Mouse (Mus musculus): ENCODE results near the gene Smpd4. TPM values are rescaled to one million over a fixed set of nuclear protein-coding genes. Genes with fewer than 3 reads are reported as not detected.

Gene Smpd4
- 22.7 and 23.7 TPM in 2 replicates for polyA plus RNA-seq (2014; fragmentation: Nextera tagmentation; extraction: Ambion mirVana)

DNA sequence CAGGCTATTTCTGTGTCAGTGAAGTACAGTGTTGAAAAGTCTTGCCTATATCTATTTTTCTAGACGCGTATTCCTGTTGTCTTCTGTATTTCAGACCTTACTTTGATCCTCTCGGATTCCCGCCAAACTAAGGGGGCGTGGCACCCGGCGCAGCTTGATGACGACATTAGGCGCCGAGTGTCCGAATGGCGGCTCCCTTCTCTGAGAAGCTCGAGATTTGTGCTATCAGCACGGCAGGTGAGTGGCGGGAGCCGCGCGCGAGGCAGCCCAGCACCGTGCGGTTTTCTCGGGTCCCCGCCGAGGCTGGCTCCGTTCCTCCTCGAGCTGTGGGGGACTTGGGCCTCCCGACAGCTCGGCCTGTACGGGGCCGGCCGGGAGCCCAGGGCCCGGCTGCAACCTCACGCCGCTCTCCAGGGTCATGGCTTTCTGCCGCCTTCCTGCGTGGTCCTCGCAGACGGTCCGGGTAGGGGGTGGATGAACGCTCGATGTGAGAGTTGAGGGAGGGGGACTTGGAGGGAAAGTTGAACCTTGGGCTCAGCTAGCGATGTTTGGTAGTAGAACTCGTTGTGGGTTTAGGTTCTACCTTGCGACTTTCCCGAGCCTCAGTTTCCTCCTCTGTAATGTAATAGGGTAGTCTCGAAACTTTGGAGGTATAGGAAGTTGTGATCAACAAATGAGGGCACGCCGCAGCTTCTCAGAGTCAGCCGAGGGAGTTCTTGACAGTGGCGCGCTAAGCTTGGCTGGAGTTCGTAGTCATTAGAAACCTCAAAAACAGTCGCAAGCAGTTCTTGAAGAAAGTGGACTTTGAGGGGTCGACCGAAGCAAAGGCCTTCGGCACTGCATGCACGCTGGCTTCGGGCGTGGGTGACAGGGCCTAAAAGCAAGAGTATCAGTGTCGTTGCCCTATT lies at the start of gene Smpd4:
Smpd4 (plus strand) TSS at position 157 of the 908 bp plus-strand sequence.
- ATAC-seq (ENCODE audit: insufficient number of reproducible peaks, insufficient read depth, low FRiP score, low read depth): peak; percentile 37; the same call in 1 of the 2 replicates
- no peak within 1 kb of the TSS for H3K27ac ChIP-seq (replicated peaks in 1 of 2; ENCODE audit: control insufficient read depth in 1 of 2, insufficient read depth in 1 of 2, low read depth in 2 of 2, low read length in 2 of 2)
- no peaks in the 10 kb centered on the region for H3K9me3 ChIP-seq (ENCODE audit: control insufficient read depth, low read length)
- H3K4me2 ChIP-seq (ENCODE audit: low read length): peak within 1 kb of the TSS; percentile 86
- H3K36me3 ChIP-seq (ENCODE audit: control insufficient read depth, insufficient read depth, low read length): peaks cover 32% of the 10 kb centered on the region
- peaks cover 2 to 8% of the 10 kb centered on the region in 2 experiments; a peak in 3 of 4 replicates for H3K4me1 ChIP-seq (ENCODE audit: control insufficient read depth in 2 of 2, insufficient read depth in 2 of 2, low read length in 2 of 2)
- no peaks in the 10 kb centered on the region for H3K27me3 ChIP-seq (ENCODE audit: control insufficient read depth, insufficient read depth, low read length)
- H3K9ac ChIP-seq (ENCODE audit: low read length): peak within 1 kb of the TSS; percentile 91
- 3% methylated on average over 60 of the region's 60 CpGs for WGBS
- H3K4me3 ChIP-seq (ENCODE audit: control insufficient read depth in 1 of 2, insufficient read depth in 1 of 2, low read depth in 1 of 2, low read length in 2 of 2): peak within 1 kb of the TSS; percentile 67 to 83

DNA sequence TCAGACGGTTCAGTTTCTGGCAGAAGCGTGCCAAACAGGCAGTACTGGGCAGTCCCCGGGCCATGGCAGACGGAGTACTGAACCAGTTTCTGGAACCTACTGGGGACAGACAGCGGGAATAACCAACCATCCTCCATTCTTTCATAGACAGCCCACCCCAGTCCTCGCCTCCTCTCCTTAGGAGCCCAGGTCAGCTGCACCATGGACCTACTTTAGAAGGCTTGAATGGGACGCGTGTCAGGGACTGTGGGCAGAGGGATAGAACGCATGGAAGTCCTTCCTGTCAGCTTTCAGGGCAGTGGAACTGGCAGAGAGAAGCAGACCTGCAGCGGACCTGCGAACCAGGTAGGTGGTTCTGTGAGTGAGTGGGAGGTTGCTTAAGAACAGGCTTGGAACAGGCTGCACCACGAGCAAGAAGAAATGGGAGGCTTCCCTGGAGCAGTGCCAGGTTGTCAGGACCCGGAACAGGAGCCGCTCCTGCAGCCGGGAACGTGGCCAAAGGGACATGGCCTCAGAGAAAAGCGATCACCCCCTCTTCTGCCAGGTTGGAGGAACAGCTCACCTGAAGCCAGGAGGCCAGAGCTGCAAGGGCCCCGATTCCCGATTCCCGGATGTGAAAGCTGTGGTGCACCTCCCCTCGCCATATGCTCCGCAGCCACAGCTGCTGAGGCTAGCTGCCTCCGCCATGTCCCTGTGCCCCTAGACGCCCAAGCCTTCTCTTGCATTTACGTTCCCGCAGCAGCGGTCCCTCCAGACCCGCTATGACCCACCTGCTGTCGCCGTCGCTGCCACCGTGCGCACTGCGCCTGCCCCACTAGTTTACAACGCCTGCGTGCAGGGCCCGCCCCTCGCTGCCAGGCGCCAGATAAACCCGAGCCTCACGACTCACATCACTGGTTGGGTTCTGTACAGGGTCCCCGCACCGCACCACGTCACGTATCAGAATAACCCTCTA lies 43.0 kb upstream of the Smpd4 start:
- Histone ChIP-seq H3K36me3 (ENCODE audit: control insufficient read depth, insufficient read depth, low read length) (no peaks in the 10 kb centered on the region), H3K27ac (replicated peaks in 1 of 2; ENCODE audit: control insufficient read depth in 1 of 2, insufficient read depth in 1 of 2, low read depth in 2 of 2, low read length in 2 of 2) (no peak overlapping the region), H3K4me3 (ENCODE audit: control insufficient read depth in 1 of 2, insufficient read depth in 1 of 2, low read depth in 1 of 2, low read length in 2 of 2) (peak overlapping the region; percentile 50 to 61), H3K9ac (ENCODE audit: low read length) (peak overlapping the region; percentile 74), H3K27me3 (ENCODE audit: control insufficient read depth, insufficient read depth, low read length) (peaks cover 16% of the 10 kb centered on the region), H3K4me2 (ENCODE audit: low read length) (peak overlapping the region; percentile 96), H3K9me3 (ENCODE audit: control insufficient read depth, low read length) (no peaks in the 10 kb centered on the region), H3K4me1 (ENCODE audit: control insufficient read depth in 2 of 2, insufficient read depth in 2 of 2, low read length in 2 of 2) (peaks cover 4 to 8% of the 10 kb centered on the region in 2 experiments)
- 11% methylated on average over 45 of the region's 45 CpGs for WGBS
- ATAC-seq (ENCODE audit: insufficient number of reproducible peaks, insufficient read depth, low FRiP score, low read depth): no peak

DNA sequence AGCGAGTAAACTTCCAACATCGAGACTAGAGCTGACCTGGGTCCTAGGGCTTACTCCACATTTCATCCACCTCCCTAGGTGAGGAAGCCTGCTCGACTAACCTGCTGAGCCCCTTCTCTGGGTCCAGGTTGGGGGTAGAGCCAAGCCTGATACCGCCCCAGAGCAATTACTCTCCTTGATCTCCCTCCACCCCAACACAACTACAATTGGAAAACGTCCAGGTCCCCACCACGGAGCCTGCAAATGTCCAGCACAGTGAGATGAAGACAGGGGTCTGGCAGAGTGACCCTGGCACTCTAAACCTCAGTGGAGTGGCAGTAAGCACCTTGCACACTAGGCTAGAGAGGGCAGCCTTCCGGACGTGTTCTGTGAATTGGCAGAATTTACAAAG lies 42.3 kb upstream of the Smpd4 start:
- Histone ChIP-seq H3K4me1 (ENCODE audit: control insufficient read depth in 2 of 2, insufficient read depth in 2 of 2, low read length in 2 of 2) (peaks cover 4 to 8% of the 10 kb centered on the region in 2 experiments), H3K27ac (replicated peaks in 1 of 2; ENCODE audit: control insufficient read depth in 1 of 2, insufficient read depth in 1 of 2, low read depth in 2 of 2, low read length in 2 of 2) (no peak overlapping the region), H3K27me3 (ENCODE audit: control insufficient read depth, insufficient read depth, low read length) (peaks cover 12% of the 10 kb centered on the region; the same call in 1 of the 2 replicates), H3K9me3 (ENCODE audit: control insufficient read depth, low read length) (no peaks in the 10 kb centered on the region), H3K4me3 (ENCODE audit: control insufficient read depth in 1 of 2, insufficient read depth in 1 of 2, low read depth in 1 of 2, low read length in 2 of 2) (peak overlapping the region; percentile 50 to 61), H3K4me2 (ENCODE audit: low read length) (peak overlapping the region; percentile 96), H3K9ac (ENCODE audit: low read length) (peak overlapping the region; percentile 74), H3K36me3 (ENCODE audit: control insufficient read depth, insufficient read depth, low read length) (no peaks in the 10 kb centered on the region)
- WGBS: 12% methylated on average over 8 of the region's 8 CpGs
- no peak for ATAC-seq (ENCODE audit: insufficient number of reproducible peaks, insufficient read depth, low FRiP score, low read depth)

DNA sequence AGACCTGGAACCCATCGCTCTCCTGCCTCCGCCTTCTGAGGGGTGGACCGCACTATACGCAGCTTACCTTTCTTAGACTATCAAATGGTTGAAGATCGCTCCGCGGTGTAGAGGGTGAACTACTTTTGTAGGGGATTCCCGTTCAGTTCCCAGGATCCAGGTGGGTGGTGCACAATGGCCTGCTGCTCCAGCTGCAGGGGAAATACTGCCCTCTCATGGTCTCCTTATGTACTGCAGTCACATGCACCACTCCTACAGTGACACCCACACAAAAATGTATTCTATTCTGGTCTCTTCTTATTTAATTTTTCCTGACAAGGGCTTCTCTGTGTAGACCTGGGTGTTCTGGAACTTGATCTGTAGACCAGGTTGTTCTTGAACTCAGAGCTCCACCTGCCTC lies 36.1 kb upstream of the Smpd4 start, which contains the start of gene Slc7a4:
Slc7a4 (minus strand) TSS at position 151 of the 400 bp plus-strand sequence.
- Histone ChIP-seq H3K27me3 (ENCODE audit: control insufficient read depth, insufficient read depth, low read length) (no peaks in the 10 kb centered on the region), H3K9me3 (ENCODE audit: control insufficient read depth, low read length) (no peaks in the 10 kb centered on the region; the same call in 1 of the 2 replicates), H3K36me3 (ENCODE audit: control insufficient read depth, insufficient read depth, low read length) (no peaks in the 10 kb centered on the region), H3K4me3 (ENCODE audit: control insufficient read depth in 1 of 2, insufficient read depth in 1 of 2, low read depth in 1 of 2, low read length in 2 of 2) (no peak within 1 kb of the TSS), H3K4me1 (ENCODE audit: control insufficient read depth in 2 of 2, insufficient read depth in 2 of 2, low read length in 2 of 2) (no peaks in the 10 kb centered on the region), H3K9ac (ENCODE audit: low read length) (no peak within 1 kb of the TSS), H3K4me2 (ENCODE audit: low read length) (no peak within 1 kb of the TSS), H3K27ac (replicated peaks in 1 of 2; ENCODE audit: control insufficient read depth in 1 of 2, insufficient read depth in 1 of 2, low read depth in 2 of 2, low read length in 2 of 2) (no peak within 1 kb of the TSS)
- WGBS: 19% methylated on average over 8 of the region's 8 CpGs
- ATAC-seq (ENCODE audit: insufficient number of reproducible peaks, insufficient read depth, low FRiP score, low read depth): no peak

DNA sequence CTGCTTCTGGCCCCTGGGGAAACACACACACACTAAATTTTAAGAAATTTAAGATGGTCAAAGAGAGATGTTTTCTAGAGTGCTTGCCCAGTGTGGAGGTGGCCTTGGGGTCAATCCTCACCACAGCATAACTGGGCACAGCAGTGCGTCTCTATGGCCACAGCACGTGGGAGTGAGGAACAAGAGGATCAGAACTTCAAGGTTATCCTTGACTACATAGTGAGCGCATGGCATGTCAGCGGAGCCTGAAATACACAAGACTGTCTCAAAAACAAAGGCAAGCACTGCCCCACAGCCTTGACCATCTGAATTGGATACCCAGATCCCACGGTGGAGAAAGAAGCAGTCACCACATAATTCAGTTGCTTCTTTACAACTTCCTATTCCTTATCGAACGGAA lies 34.6 kb upstream of the Smpd4 start:
- H3K27me3 ChIP-seq (ENCODE audit: control insufficient read depth, insufficient read depth, low read length): no peaks in the 10 kb centered on the region
- WGBS: 85% methylated on average over 7 of the region's 7 CpGs
- H3K9ac ChIP-seq (ENCODE audit: low read length): no peak overlapping the region
- H3K9me3 ChIP-seq (ENCODE audit: control insufficient read depth, low read length): peaks cover 4% of the 10 kb centered on the region; the same call in 1 of the 2 replicates
- H3K27ac ChIP-seq (replicated peaks in 1 of 2; ENCODE audit: control insufficient read depth in 1 of 2, insufficient read depth in 1 of 2, low read depth in 2 of 2, low read length in 2 of 2): no peak overlapping the region
- H3K4me3 ChIP-seq (ENCODE audit: control insufficient read depth in 1 of 2, insufficient read depth in 1 of 2, low read depth in 1 of 2, low read length in 2 of 2): no peak overlapping the region
- no peak overlapping the region for H3K4me2 ChIP-seq (ENCODE audit: low read length)
- no peaks in the 10 kb centered on the region for H3K36me3 ChIP-seq (ENCODE audit: control insufficient read depth, insufficient read depth, low read length)
- H3K4me1 ChIP-seq (ENCODE audit: control insufficient read depth in 2 of 2, insufficient read depth in 2 of 2, low read length in 2 of 2): no peaks in the 10 kb centered on the region
- no peak for ATAC-seq (ENCODE audit: insufficient number of reproducible peaks, insufficient read depth, low FRiP score, low read depth)

DNA sequence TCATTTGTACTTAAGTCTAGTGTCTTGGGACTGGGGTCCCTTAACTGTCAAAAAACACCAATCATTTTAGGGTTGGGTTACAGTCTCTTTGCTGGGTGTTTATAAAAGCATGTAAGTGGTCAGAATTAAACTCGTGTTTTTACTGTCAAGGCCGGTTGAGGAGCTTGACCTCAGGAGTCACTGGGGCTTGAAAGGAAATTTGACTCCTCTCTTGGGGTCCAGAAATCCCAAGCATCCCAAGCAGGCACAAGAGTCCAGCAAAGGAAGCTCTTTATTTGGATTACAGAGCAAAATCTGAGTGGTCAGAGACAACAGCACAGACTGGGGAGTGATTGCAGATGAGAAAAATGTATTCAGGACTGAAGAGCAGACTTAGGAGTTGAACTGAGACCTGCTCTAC lies 28.4 kb upstream of the Smpd4 start:
- H3K4me2 ChIP-seq (ENCODE audit: low read length): no peak overlapping the region
- no peak for ATAC-seq (ENCODE audit: insufficient number of reproducible peaks, insufficient read depth, low FRiP score, low read depth)
- 26% methylated on average over 2 of the region's 2 CpGs for WGBS
- no peaks in the 10 kb centered on the region for H3K27me3 ChIP-seq (ENCODE audit: control insufficient read depth, insufficient read depth, low read length)
- H3K9ac ChIP-seq (ENCODE audit: low read length): no peak overlapping the region
- no peak overlapping the region for H3K4me3 ChIP-seq (ENCODE audit: control insufficient read depth in 1 of 2, insufficient read depth in 1 of 2, low read depth in 1 of 2, low read length in 2 of 2)
- no peaks in the 10 kb centered on the region for H3K36me3 ChIP-seq (ENCODE audit: control insufficient read depth, insufficient read depth, low read length)
- H3K9me3 ChIP-seq (ENCODE audit: control insufficient read depth, low read length): peaks cover 4% of the 10 kb centered on the region; the same call in 1 of the 2 replicates
- no peaks in the 10 kb centered on the region for H3K4me1 ChIP-seq (ENCODE audit: control insufficient read depth in 2 of 2, insufficient read depth in 2 of 2, low read length in 2 of 2)
- no peak overlapping the region for H3K27ac ChIP-seq (replicated peaks in 1 of 2; ENCODE audit: control insufficient read depth in 1 of 2, insufficient read depth in 1 of 2, low read depth in 2 of 2, low read length in 2 of 2)

DNA sequence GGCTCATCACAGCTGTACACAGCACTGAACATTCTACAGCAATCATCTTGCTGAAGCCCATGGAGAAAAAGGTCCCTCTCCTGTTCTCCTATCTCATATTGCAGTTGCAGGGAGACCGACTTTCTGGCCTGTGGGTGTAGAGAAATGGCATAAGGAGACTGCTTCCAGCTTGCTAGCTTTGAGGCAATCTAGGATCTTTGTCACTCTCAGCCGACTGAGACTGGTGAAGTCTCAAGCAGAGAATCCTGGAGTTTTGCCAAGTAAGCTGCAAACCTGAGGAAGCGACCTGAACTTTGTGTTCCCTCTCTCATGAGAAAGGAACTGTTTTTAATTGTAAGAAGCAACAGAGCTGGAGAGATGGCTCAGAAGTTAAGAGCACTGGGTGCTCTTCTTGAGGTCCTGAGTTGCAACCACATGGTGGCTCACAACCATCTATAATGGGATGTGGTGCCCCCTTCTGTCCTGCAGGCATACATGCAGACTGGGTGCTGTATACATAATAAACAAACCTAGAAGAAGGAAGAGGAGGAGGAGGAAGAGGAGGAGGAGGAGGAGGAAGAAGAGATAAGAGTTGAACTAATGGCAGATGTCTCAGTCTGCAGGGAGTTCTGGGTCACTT lies 18.1 kb upstream of the Smpd4 start:
- H3K4me3 ChIP-seq (ENCODE audit: control insufficient read depth in 1 of 2, insufficient read depth in 1 of 2, low read depth in 1 of 2, low read length in 2 of 2): no peak overlapping the region
- no peaks in the 10 kb centered on the region for H3K27me3 ChIP-seq (ENCODE audit: control insufficient read depth, insufficient read depth, low read length)
- H3K36me3 ChIP-seq (ENCODE audit: control insufficient read depth, insufficient read depth, low read length): no peaks in the 10 kb centered on the region
- H3K27ac ChIP-seq (replicated peaks in 1 of 2; ENCODE audit: control insufficient read depth in 1 of 2, insufficient read depth in 1 of 2, low read depth in 2 of 2, low read length in 2 of 2): no peak overlapping the region
- no peak overlapping the region for H3K4me2 ChIP-seq (ENCODE audit: low read length)
- H3K9me3 ChIP-seq (ENCODE audit: control insufficient read depth, low read length): no peaks in the 10 kb centered on the region
- H3K4me1 ChIP-seq (ENCODE audit: control insufficient read depth in 2 of 2, insufficient read depth in 2 of 2, low read length in 2 of 2): no peaks in the 10 kb centered on the region
- no peak for ATAC-seq (ENCODE audit: insufficient number of reproducible peaks, insufficient read depth, low FRiP score, low read depth)
- 41% methylated on average over 3 of the region's 3 CpGs for WGBS
- no peak overlapping the region for H3K9ac ChIP-seq (ENCODE audit: low read length)
